Mouse (Mus musculus): Measurements from ENCODE around the gene Zfp711. TPM values are rescaled to one million over a fixed set of nuclear protein-coding genes. Genes with fewer than 3 reads are reported as not detected.

Gene Zfp711
- 26.9 and 33.5 TPM in 2 replicates for polyA plus RNA-seq (2014; fragmentation: Nextera tagmentation; extraction: Ambion mirVana)

GRCm38 (mm10) chrX:112600511-112601305 is at the start of gene Zfp711:
Zfp711 (plus strand) TSS chrX:112600526.
- peak within 1 kb of the TSS; percentile 59 for H3K4me3 ChIP-seq (ENCODE audit: low read depth, low read length)
- H3K9ac ChIP-seq (ENCODE audit: low read length), result peak within 1 kb of the TSS; percentile 77
- no peaks in the 10 kb centered on the region for H3K4me1 ChIP-seq (ENCODE audit: control insufficient read depth, insufficient read depth, low read length)
- no peaks in the 10 kb centered on the region for H3K9me3 ChIP-seq (replicated peaks; ENCODE audit: control insufficient read depth, low read length)
- H3K27me3 ChIP-seq (replicated peaks; ENCODE audit: control insufficient read depth, insufficient read depth, low read length), result no peaks in the 10 kb centered on the region
- WGBS, result 35% methylated on average over 76 of the region's 79 CpGs
- H3K4me2 ChIP-seq (ENCODE audit: low read length), result peak within 1 kb of the TSS; percentile 43
- H3K36me3 ChIP-seq (ENCODE audit: control insufficient read depth, insufficient read depth, low read length), result no peaks in the 10 kb centered on the region
- DNase-seq (ENCODE audit: low spot score) (peak; percentile 95), ATAC-seq (peak; percentile 97)
- H3K27ac ChIP-seq (ENCODE audit: low read depth, low read length), result peak within 1 kb of the TSS; percentile 84

GRCm38 (mm10) chrX:112567716-112568115 is 32.6 kb upstream of the Zfp711 start:
- H3K4me1 ChIP-seq (ENCODE audit: control insufficient read depth, insufficient read depth, low read length), result no peaks in the 10 kb centered on the region
- no peak overlapping the region for H3K27ac ChIP-seq (ENCODE audit: low read depth, low read length)
- H3K9me3 ChIP-seq (replicated peaks; ENCODE audit: control insufficient read depth, low read length), result no peaks in the 10 kb centered on the region
- no peak for ATAC-seq
- H3K36me3 ChIP-seq (ENCODE audit: control insufficient read depth, insufficient read depth, low read length), result no peaks in the 10 kb centered on the region
- H3K4me3 ChIP-seq (ENCODE audit: low read depth, low read length), result no peak overlapping the region
- 90% methylated on average over 2 of the region's 2 CpGs for WGBS
- DNase-seq (ENCODE audit: low spot score), result peak; percentile 3
- H3K9ac ChIP-seq (ENCODE audit: low read length), result no peak overlapping the region
- H3K27me3 ChIP-seq (replicated peaks; ENCODE audit: control insufficient read depth, insufficient read depth, low read length), result no peaks in the 10 kb centered on the region
- no peak overlapping the region for H3K4me2 ChIP-seq (ENCODE audit: low read length)

- WGBS, result 31% methylated on average over 66 of the region's 81 CpGs
- H3K4me2 ChIP-seq (ENCODE audit: low read length), result peak overlapping the region; percentile 43
Measured at GRCm38 (mm10) chrX:112601306-112602120, 1.2 kb downstream of the Zfp711 start.

GRCm38 (mm10) chrX:112675525-112675924 is 75.2 kb downstream of the Zfp711 start:
- WGBS, result 59% methylated on average over 1 of the region's 1 CpGs
- no peaks in the 10 kb centered on the region for H3K4me1 ChIP-seq (ENCODE audit: control insufficient read depth, insufficient read depth, low read length)
- no peaks in the 10 kb centered on the region for H3K9me3 ChIP-seq (replicated peaks; ENCODE audit: control insufficient read depth, low read length)
- no peak overlapping the region for H3K4me2 ChIP-seq (ENCODE audit: low read length)
- no peak overlapping the region for H3K9ac ChIP-seq (ENCODE audit: low read length)
- DNase-seq (ENCODE audit: low spot score), result no peak
- no peaks in the 10 kb centered on the region for H3K36me3 ChIP-seq (ENCODE audit: control insufficient read depth, insufficient read depth, low read length)
- no peak for ATAC-seq
- H3K4me3 ChIP-seq (ENCODE audit: low read depth, low read length), result no peak overlapping the region
- H3K27ac ChIP-seq (ENCODE audit: low read depth, low read length), result no peak overlapping the region
- H3K27me3 ChIP-seq (replicated peaks; ENCODE audit: control insufficient read depth, insufficient read depth, low read length), result no peaks in the 10 kb centered on the region

More at GRCm38 (mm10) chrX:112601306-112602120, 1.2 kb downstream of the Zfp711 start:
- ATAC-seq (peak; percentile 61), DNase-seq (ENCODE audit: low spot score) (peak; percentile 68)
- H3K36me3 ChIP-seq (ENCODE audit: control insufficient read depth, insufficient read depth, low read length), result no peaks in the 10 kb centered on the region
- H3K27me3 ChIP-seq (replicated peaks; ENCODE audit: control insufficient read depth, insufficient read depth, low read length), result no peaks in the 10 kb centered on the region
- no peaks in the 10 kb centered on the region for H3K4me1 ChIP-seq (ENCODE audit: control insufficient read depth, insufficient read depth, low read length)
- peak overlapping the region; percentile 77 for H3K9ac ChIP-seq (ENCODE audit: low read length)
- peak overlapping the region; percentile 59 for H3K4me3 ChIP-seq (ENCODE audit: low read depth, low read length)
- H3K9me3 ChIP-seq (replicated peaks; ENCODE audit: control insufficient read depth, low read length), result no peaks in the 10 kb centered on the region
- H3K27ac ChIP-seq (ENCODE audit: low read depth, low read length), result peak overlapping the region; percentile 84

- no peaks in the 10 kb centered on the region for H3K9me3 ChIP-seq (replicated peaks; ENCODE audit: control insufficient read depth, low read length)
- no peak for DNase-seq (ENCODE audit: low spot score)
- H3K4me2 ChIP-seq (ENCODE audit: low read length), result no peak overlapping the region
- H3K4me1 ChIP-seq (ENCODE audit: control insufficient read depth, insufficient read depth, low read length), result no peaks in the 10 kb centered on the region
- no peaks in the 10 kb centered on the region for H3K27me3 ChIP-seq (replicated peaks; ENCODE audit: control insufficient read depth, insufficient read depth, low read length)
- H3K9ac ChIP-seq (ENCODE audit: low read length), result no peak overlapping the region
- no peak for ATAC-seq
- WGBS, result 86% methylated on average over 5 of the region's 5 CpGs
- no peak overlapping the region for H3K27ac ChIP-seq (ENCODE audit: low read depth, low read length)
- no peaks in the 10 kb centered on the region for H3K36me3 ChIP-seq (ENCODE audit: control insufficient read depth, insufficient read depth, low read length)
- H3K4me3 ChIP-seq (ENCODE audit: low read depth, low read length), result no peak overlapping the region
Measured at GRCm38 (mm10) chrX:112680605-112681004, 80.3 kb downstream of the Zfp711 start.

Other genes starting within 250 kb of the Zfp711 start
- not detected in 2 replicates for gene Satl1, start 193.7 kb upstream of the Zfp711 start, polyA plus RNA-seq (2014; fragmentation: Nextera tagmentation; extraction: Ambion mirVana)
- gene 2010106E10Rik, start 105.3 kb upstream of the Zfp711 start, polyA plus RNA-seq (2014; fragmentation: Nextera tagmentation; extraction: Ambion mirVana), result not detected in 2 replicates
- 0.15 and 0.32 TPM in 2 replicates for gene Pof1b, start 98.1 kb downstream of the Zfp711 start, polyA plus RNA-seq (2014; fragmentation: Nextera tagmentation; extraction: Ambion mirVana)

All from forebrain, embryonic 14.5 days (tissue).